Mouse (Mus musculus) embryo, embryonic 11 days (tissue): ENCODE results near the gene Ank2.
A peak's percentile ranks its signal among the peaks of the same experiment; 100 is the strongest.

Source experiments
- DNase-seq: peaks from one replicate; pipeline ENCODE4 v3.0.0-alpha.2; 2015

Ank2 gene

DNA sequence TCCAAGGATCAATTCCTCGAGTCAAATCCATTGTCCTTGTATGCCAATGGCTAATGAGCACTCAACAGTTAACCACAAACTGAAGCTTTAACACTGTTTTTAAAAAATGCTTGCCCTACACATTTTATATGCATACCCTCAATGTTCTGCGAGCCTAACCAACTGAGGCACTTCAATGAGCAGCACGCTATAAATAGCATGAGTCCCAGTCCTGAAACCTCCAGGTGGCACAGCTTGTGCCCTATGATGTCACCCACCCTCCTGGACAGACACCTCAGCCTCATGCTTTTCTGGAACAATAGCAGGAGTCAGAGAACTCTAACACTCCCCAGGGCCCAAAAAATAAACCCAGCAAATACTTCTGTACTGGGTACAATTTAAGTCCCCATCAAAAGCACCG lies 485.2 kb downstream of the Ank2 start:
- no peak for DNase-seq

DNA sequence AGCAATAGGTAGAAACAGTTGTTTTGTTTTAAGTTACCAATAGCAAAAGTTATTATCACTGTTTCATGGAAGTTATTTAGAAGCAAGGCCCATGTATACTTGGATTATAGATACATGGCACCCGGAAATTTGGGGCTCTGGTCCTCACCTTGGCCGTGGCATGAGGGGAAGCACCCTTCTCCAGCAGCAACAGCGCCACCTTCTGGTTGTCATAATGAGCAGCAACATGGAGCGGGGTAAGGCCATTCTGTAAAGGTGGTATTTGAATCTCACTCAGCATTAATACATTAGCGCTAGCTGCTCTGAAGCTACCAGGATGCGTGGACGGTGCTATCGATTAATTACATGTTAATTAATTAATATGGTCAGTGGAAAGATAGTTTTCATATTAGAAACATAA lies 486.6 kb downstream of the Ank2 start:
- peak; percentile 67 for DNase-seq

DNA sequence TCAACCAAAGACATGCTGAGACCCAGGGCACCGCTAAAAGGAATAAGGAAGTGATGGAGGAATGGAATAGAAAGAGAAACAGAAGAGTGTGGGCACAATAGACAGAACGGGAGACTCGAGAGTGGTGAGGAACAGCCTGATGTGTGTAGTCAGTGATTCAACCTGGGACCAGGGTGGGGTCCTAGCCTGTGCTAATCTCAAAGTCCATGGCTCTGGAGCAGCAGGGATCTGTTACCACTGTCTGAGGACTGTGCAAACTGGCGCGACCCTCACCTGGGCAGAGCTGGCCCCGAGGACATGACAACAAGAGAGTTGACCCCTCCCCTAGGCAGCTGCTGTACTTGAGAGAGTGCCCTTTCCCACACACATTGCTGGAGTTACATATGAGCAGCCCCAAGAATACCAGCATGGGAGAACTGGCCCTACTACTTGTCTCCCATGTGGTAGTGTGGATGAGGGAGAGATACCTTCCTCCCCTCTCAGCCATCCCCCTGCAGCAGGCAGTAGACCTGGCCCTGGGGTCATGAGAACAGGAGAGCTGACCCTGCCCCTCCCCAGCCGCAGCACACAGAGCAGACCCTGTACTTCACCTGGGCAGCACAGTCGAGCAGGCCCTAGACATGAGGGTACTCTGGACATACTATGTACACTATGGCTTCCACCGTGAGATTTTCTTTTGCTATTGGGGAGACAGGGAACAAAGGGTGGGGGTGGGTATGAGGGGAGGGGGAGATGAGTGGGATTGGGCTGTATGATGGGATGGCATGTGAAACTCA lies 493.1 kb downstream of the Ank2 start:
- DNase-seq = no peak

DNA sequence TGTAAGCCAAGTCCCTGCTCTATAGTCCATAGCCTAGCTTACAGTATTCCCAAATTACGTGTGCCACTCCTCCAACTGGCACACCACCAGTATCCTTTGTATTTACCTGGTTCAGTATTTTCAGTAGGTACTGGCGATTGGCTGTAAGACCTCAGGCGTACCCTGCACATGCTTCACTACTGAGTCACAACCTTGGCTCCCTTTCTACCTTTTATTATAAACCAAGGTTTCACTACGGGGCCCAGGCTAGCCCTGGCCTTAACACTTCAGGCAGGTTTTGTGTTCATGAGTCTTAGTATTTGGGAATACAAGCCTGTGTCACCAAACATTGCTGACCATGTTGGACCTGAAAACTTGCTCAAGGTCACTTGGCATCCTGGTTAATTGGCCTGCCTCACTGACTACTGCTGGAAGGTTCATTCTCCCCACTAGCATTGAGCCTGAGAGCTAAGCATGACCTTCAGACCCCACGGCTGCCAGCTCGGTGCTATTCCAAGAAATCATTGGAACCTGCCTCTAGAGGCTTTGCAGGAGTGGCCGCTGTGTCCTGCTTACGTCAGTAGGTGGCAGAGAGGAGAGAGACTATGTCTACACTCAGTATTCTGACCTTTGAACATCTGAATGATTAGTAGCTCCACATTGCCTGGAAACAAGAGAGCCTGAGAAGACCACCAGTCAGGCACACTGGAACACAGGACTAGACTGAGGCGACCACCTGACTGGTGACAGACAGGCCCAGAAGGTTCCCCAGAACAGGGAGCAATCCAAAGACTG lies 494.1 kb downstream of the Ank2 start:
- DNase-seq = peak; percentile 25

DNA sequence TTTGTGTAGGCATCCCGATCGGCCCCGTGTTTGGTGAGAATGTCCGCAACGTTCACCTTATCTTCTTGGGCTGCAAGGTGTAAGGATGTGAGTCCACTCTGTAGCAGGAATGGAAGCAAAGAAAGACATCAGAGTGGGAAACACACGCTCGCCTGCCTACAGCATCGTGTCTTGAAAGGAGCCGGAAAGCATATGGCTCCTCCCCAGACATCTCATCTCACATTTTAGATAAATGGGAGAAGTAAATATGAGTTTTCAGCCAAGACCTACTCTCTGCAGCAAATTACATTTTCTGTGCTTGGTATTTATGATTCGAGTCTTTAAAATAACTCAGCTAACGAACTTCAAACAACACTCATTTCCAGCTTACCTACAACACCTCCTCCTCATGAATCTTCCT lies 495.2 kb downstream of the Ank2 start:
- no peak for DNase-seq

DNA sequence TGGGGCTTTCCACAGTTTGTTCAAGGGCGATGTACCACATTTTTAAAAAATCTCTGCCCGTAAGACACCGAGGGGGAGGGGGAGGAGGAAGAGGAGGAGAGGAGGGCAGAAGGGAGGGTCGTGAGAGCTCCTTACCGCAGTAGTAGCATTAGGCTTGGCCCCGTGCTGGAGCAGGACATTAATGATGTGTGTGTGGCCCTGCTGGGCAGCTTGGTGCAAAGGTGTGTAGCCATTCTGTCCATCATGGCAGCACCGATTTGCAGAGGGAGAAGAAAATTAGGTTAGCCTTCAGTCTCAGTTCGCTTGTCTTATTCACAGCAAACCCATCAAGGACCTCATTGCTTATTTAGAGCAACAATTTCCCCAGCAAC lies 500.4 kb downstream of the Ank2 start:
- DNase-seq = no peak

DNA sequence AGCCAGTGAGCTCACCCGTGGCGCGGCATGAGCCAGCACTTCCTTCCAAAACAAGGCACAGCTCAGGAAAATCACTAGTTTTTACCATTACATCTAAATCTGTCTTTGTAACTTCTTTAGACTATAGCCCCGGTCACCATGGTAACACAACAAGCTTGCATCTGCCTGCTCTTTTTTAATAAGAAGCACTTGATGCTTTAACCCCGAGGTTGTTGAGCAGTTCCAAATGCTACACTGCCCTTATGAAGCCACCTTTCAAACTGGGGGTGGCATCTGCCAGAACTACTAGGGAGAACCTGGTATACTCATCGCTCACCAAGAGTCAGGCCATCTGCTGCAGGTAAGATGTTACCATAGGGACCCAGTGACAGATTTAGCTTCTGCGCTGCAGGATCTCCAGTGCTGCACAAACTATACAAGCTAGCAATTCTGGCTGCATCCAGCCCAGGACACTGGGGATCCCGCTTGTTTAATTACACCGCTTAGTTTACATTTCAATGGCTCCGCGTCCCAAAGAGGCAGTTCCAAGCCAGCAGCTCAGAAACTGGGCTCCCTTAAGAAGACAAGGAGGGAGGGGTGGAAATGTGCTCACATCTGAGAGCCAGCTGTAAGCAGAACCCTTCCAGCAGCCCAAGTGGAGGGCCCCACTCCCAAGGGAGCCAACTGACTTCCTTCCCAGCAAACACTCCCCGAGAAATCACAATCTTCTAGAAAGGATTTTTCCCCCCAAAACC lies 501.0 kb downstream of the Ank2 start:
- DNase-seq = peak; percentile 78

DNA sequence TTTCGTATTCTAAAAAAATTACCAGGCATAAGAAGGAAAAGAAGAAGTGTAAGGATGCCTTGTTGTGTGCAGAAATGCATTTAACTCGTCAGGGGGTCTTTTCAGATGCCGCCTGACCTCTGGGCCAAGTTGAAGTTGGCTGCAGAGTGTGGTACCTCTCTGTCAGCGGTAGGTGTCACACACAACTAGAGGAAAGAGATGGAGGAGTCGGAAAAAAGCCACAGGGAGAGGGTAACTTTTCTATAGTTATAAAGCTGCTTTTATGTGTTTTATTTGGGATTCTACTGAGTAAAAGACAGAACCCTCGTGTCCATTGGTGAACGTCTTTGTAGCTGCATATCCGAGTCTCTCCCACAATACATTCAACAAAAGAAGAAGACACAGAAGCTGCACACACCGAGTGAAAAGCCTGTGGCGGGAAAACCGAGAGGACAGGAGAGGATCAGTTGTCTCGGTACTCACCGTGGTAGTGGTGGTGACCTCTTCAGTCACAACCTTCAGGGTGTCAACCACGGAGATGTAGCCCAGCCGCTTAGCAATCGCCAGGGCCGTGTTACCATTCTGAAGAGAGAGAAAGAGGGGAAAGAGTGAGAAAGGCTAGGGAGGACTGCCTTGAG lies 501.7 kb downstream of the Ank2 start:
- peak; percentile 77 for DNase-seq

DNA sequence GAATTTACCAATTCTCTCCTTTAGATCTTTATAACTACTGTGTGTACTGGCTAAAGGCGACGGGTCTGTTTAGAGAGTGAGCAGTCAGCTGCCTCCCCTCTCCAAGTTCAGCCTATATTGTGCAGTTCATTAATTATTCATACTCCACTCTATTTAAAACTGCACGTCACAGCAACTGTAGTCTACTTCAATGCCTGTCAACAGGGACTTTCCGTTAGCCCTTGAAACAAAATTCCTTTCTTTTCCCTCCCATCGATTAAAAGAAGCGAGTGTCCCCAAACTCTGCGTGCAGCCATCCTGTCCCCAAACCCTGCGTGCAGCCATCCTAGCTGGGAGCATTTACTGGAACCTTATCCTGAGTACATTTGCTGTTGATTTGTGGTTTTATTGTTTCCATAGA lies 502.4 kb downstream of the Ank2 start:
- DNase-seq = no peak

DNA sequence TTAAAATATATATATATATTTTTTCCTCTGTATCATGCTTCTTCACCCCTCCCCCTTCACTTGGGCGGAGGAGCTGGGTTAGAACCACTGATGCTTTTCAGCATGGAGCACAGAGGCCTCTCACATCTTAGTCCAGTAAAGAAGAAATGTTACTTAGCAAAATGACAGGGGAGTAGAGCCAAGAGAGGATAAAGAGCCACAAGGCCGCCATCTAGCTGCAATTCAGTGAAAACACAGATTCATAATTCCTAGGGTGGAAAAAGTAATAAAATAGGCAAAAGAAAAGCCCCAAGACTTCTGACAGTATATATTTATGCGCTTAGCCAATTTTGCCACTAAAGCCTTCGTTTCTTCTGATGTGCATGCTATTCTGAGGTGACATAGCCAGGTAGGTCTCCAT lies 503.2 kb downstream of the Ank2 start:
- DNase-seq = peak; percentile 42

DNA sequence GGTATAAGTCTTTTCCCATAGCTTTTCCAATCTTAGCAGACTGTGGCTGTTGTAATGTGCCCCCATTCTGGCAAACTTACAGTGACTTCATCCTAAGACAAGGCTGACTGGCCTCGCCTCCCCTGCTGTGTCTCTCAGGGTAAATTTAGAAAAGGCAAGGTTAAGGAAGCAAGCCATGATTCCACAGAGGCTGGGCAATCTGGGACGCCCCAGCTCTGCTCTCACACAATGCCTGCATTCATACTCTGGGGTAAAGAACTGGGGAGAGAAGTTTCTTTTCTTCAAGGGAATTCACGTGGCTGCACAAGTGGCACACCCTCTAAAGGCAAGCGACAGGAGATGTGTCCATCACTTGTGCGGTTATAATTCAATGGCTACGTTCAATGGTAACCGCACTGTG lies 505.0 kb downstream of the Ank2 start:
- DNase-seq = peak; percentile 32

DNA sequence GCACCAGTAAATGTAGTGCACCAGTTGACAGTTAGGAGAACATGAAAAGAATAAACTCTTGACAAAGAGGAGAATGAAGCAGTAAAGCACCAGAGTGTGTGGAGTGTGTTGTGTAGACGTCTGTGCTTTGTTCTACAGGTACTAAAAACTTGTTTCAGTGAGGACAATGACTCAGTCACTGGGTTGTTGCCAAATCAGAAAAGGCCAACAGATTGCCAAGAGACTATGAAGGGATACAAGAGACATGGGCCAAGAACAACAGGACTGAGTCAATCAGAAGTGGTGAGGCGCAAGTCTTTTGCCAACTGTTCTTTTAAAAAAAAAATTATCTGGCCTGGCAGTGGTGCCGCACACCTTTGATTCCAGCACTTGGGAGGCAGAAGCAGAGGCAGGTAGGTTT lies 509.2 kb downstream of the Ank2 start:
- DNase-seq = no peak

DNA sequence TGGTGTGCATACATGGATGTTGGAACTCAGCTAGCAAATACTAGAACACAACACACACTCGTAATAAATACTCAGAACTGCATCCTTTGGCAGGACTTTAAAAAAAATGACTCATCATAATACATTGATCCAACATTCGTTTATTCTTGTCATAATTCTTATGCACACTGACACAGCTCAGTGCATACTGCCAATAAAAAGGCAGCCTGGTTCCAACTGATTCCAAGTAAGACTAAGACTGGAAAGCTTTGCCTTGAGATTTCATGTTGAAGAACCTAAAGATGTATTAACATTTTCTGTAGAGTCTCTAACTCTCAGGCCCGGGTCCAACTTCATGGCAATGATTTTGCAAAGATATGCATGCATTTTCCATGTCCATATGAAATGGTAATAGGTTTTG lies 512.5 kb downstream of the Ank2 start:
- no peak for DNase-seq

DNA sequence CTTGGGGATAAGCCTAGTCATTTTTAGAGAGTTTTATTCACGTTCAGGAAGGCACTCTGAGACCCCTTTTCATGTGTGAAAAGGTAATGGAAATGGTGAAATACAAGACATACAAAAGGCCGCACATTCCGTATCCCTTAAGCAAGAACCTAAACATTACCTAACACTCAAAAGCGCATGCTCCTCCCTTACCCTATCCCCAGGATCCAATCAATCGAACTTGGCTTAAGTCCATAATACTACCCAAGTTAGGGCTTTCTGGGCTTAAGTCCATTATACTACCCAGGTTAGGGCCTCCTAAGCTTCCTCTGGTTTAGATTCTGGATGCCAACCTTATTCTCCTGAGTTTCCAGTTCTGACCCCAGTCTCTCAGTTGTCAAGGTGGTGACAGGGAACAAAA lies 516.3 kb downstream of the Ank2 start:
- no peak for DNase-seq

DNA sequence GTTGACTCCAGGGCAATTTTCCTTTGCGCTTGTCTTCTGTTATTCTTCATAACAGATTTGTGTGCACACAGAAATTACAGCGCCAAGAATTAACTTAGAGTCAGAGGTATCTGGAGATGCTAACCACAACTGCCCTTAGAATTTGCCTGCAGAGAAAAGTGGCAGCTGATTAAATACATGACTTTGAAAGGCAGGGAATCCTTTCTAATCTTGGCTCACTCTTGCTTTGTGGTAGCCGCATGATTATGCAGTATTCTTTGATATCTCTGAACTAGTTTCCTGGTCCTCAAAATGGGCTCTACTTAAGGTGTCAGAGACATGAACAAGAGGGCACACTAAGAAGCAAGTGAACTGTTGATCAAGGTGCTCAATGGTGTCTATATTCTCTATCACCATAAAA lies 518.0 kb downstream of the Ank2 start:
- DNase-seq = no peak

DNA sequence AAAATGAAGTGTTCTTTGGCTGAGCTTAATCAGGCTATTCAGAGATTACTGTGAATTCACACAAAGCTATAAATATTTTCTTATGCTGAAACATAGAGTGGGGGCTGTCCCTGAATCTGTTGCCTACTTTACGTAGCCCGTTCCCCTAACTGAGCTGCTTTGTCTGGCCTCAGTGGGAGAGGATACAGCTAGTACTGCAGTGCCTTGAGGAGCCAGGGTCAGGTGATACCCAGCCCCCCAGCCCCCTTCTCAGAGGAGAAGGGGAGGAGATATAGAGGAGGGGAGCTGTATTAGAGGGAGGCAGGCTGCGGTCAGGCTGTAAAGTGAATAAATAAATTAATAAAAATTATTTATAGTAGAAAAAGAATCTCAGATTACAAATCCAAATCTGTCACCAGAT lies 519.5 kb downstream of the Ank2 start:
- no peak for DNase-seq

DNA sequence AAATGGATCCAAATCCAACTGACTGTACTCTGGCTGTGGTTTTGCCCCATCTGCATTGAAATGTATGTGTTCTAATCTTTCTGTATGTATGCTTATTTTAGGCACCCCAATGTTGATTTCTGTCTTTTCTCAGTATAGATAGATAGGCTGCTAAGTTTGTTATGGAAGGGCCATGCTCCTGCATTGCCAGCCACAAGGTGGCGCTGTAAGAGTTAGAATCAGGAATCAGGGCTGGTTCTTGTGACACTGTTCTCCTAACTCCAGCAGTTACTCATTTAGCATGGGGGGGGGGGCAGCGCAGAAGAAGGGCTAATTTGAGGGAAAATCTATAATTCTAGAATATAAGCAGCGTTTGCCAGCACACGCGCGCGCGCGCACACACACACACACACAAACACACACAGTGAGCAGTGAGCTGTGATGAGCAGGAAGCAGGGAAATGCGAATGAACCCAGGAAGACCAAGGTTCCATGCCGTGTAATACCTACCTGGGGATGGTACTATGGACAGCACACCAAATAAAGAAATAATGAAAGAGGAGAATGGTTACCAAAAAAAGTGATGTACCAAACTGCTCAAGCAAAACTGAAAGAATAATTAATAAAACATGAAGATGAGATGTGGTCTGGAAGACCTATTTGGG lies 520.3 kb downstream of the Ank2 start:
- DNase-seq = peak; percentile 84

DNA sequence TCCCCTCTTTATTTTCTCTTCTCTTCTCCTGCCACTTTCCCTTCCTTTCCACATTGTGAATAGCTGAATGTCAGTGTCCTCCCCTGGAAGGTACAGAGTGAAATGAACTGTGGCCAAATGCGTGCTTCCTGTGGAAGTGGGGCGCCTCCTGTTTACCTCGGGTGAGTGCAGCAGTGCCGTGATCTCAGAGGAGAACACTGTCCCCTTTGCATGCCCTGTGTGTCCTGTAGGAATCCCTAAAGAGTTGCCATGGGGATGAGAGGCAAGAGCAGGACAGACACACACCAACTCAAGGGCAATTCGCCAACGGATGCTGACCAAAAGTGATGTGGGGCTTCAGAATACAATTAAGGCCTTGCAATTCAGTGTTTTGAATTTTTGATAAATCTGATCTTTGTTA lies 521.8 kb downstream of the Ank2 start:
- DNase-seq = no peak

DNA sequence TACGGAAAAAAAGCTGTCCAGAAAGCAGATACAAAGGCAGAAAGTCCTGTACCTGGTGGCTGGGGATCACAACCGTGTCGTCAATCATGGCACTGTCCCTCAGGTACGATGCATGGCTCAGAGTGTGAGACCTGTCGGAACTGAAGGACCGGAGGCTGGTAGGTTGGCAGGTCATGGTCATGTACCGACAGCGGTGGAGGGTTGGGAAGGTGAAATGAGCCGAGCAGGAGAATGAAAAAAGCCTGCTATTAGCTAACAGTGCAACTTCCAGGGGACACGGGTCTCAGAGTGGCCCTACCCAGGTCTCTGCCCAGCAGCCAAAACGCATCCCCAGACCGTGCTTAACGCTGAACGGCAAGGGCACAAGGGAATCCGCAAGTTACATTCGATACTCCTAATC lies 522.4 kb downstream of the Ank2 start:
- DNase-seq = no peak

DNA sequence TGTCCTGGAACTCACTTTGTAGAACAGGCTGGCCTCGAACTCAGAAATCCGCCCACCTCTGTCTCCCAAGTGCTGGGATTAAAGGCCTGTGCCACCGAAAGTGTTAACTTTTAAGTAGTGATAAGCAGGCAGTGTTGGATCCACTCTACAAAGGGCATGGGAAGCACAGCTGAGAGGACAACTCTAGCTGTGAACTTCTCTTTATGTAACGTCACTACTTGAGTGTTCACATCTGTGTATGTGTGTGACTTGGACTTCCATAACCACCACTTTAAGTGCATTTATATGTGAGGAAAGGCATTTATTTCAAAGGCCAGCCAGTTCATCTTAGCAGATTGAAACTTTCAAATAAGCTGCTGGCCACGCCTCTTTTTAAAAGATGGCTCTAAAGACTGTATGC lies 523.7 kb downstream of the Ank2 start:
- DNase-seq = no peak

DNA sequence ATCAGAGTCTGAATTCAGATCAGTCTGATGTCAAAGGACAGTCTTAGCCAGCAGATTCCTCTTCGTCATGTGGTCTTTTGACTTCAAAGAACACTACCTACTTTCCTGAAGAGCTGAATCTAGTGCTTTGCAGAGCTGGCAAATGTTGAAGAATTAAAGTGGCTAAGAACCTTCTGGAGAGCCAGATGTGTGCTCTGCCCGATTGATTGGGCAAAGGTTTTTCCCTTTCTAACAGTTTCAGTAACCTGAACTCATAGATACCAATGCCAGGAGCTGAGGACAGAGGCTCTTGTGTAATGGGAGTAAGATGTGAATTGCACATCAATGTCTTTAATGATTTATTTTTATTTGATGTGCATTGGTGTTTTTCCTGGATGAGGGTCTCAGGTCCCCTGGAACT lies 525.6 kb downstream of the Ank2 start:
- DNase-seq = no peak

DNA sequence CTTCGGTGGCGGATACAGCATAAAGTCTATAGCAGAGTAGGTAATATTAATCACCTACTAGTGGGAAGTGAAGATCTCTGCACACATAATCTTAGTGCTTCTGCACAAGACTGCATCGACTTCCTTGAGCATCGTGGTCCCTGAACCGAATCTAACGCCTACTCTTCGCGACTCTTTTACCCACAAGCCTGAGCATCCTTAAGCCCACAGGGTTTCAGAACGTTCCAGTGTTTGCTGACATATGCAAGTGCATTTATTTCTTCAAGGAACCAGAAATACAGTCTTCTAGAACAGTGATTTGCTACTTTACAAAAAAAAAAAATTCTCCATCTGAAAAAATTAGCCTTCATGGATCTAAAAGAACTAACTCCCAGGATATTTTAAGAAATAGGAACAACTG lies 527.6 kb downstream of the Ank2 start:
- no peak for DNase-seq

DNA sequence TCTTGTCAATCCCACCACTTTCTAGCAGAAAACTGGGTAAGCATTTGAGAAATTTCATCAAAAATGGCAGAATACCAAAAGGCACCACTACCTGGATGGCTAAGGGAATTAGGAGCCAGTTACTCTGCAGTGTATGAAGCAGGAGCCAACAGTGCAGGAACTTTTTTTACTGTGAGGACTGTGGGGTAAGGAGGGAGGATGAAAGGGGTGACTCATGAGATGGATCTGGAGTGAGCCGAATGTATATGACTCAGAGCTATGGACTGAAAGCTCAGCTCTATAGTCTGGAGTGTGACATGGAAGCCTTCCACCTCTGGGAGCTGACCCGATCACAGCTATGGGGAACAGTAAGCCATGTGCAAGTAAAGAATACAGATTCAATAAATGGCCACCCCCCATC lies 530.4 kb downstream of the Ank2 start:
- DNase-seq = no peak
